Mouse (Mus musculus) forebrain, embryonic 14.5 days (tissue): ENCODE measurements at regions not wholly inside any gene's neighbourhood (a gene's known extent, or its start where the extent isn't known, plus 50 kb on each side); places are given as distances from the start of the nearest gene placed in this dataset.

Source experiments
- ATAC-seq: fragments of 200-750 bp; cut with Nextera tagmentation; 2 replicates; pipeline ENCODE4 v1.8.0; 2017; ENCODE audit warnings: mild to moderate bottlenecking, moderate library complexity
- DNase-seq: peaks from one replicate; pipeline ENCODE4 v3.0.0-alpha.2; 2015; ENCODE audit warnings: low spot score
- H3K27ac ChIP-seq: fragments of 300-500 bp; sonication (generic); 2 replicates; pipeline ENCODE4 v1.5.1; 2014; ENCODE audit warnings: low read depth, mild to moderate bottlenecking, control low read depth, low read length, moderate library complexity
- H3K27me3 ChIP-seq: fragments of 300-500 bp; sonication (generic); replicated peaks from 2 replicates; pipeline ENCODE4 v1.6.1; 2014; ENCODE audit warnings: low read length, control low read depth, mixed read lengths; ENCODE audit not compliant: control insufficient read depth, insufficient read depth
- H3K36me3 ChIP-seq: fragments of 300-500 bp; sonication (generic); 2 replicates; pipeline ENCODE4 v1.6.1; 2014; ENCODE audit warnings: low read length, control low read depth; ENCODE audit not compliant: control insufficient read depth, insufficient read depth
- H3K4me1 ChIP-seq: fragments of 300-500 bp; sonication (generic); 2 replicates; pipeline ENCODE4 v1.6.1; 2014; ENCODE audit warnings: antibody characterized with exemption, low read length, control low read depth; ENCODE audit not compliant: control insufficient read depth, insufficient read depth
- H3K4me2 ChIP-seq: fragments of 300-500 bp; sonication (generic); 2 replicates; pipeline ENCODE4 v1.6.1; 2014; ENCODE audit warnings: mild to moderate bottlenecking, control low read depth, low read length
- H3K4me3 ChIP-seq: fragments of 300-500 bp; sonication (generic); 2 replicates; pipeline ENCODE4 v1.5.1; 2014; ENCODE audit warnings: low read depth, low read length, control low read depth
- H3K9ac ChIP-seq: fragments of 300-500 bp; sonication (generic); 2 replicates; pipeline ENCODE4 v1.6.1; 2014; ENCODE audit warnings: mild to moderate bottlenecking, low read length, control low read depth, moderate library complexity
- H3K9me3 ChIP-seq: fragments of 300-500 bp; sonication (generic); replicated peaks from 2 replicates; pipeline ENCODE4 v1.6.1; 2016; ENCODE audit warnings: low read length, control low read depth, mixed read lengths; ENCODE audit not compliant: control insufficient read depth
- WGBS: fragments of 180-500 bp; shearing (Covaris S2); extraction: QIAGEN DNeasy Blood & Tissue Kit; methylation state at CpG from one replicate; pipeline ENCODE4 v1.1.7; 2014; 5-methylcytosine and 5-hydroxymethylcytosine counted together

GRCm38 (mm10) chr2:17876942-17877341 lies 119.8 kb downstream of the H2al2a start:
- Histone ChIP-seq H3K9me3 (no peaks in the 10 kb centered on the region), H3K36me3 (no peaks in the 10 kb centered on the region), H3K9ac (no peak overlapping the region), H3K4me2 (no peak overlapping the region), H3K27me3 (no peaks in the 10 kb centered on the region), H3K4me1 (peaks cover 5% of the 10 kb centered on the region), H3K4me3 (no peak overlapping the region), H3K27ac (no peak overlapping the region)
- DNase-seq (no peak), ATAC-seq (no peak)
- WGBS: 90% methylated on average over 3 of the region's 3 CpGs

- DNase-seq: no peak
- no peak overlapping the region for H3K4me2 ChIP-seq
- WGBS: 91% methylated on average over 9 of the region's 9 CpGs
- no peak overlapping the region for H3K27ac ChIP-seq
- ATAC-seq: no peak
- H3K9ac ChIP-seq: no peak overlapping the region
- no peaks in the 10 kb centered on the region for H3K27me3 ChIP-seq
- no peaks in the 10 kb centered on the region for H3K9me3 ChIP-seq
- no peaks in the 10 kb centered on the region for H3K36me3 ChIP-seq
- peaks cover 5% of the 10 kb centered on the region for H3K4me1 ChIP-seq
- H3K4me3 ChIP-seq: no peak overlapping the region
Observed at GRCm38 (mm10) chr2:17876155-17876554, 120.6 kb downstream of the H2al2a start.

GRCm38 (mm10) chr2:17870562-17870961 lies 126.2 kb downstream of the H2al2a start:
- H3K27me3 ChIP-seq: no peaks in the 10 kb centered on the region

GRCm38 (mm10) chr2:17868145-17868544 lies 128.6 kb downstream of the H2al2a start:
- WGBS: 12% methylated on average over 9 of the region's 9 CpGs
- no peak for DNase-seq
- no peak overlapping the region for H3K4me2 ChIP-seq

More at GRCm38 (mm10) chr2:17870562-17870961, 126.2 kb downstream of the H2al2a start:
- Histone ChIP-seq H3K4me2 (no peak overlapping the region), H3K36me3 (no peaks in the 10 kb centered on the region), H3K9ac (no peak overlapping the region), H3K4me1 (no peaks in the 10 kb centered on the region), H3K27ac (no peak overlapping the region), H3K4me3 (no peak overlapping the region), H3K9me3 (no peaks in the 10 kb centered on the region)
- ATAC-seq: no peak
- DNase-seq: no peak
- 34% methylated on average over 2 of the region's 2 CpGs for WGBS

GRCm38 (mm10) chr2:17867341-17867740 lies 129.4 kb downstream of the H2al2a start:
- no peak overlapping the region for H3K9ac ChIP-seq
- H3K4me1 ChIP-seq: no peaks in the 10 kb centered on the region
- DNase-seq (no peak), ATAC-seq (no peak)
- no peaks in the 10 kb centered on the region for H3K36me3 ChIP-seq
- H3K9me3 ChIP-seq: no peaks in the 10 kb centered on the region
- H3K4me3 ChIP-seq: no peak overlapping the region
- H3K27me3 ChIP-seq: no peaks in the 10 kb centered on the region
- H3K27ac ChIP-seq: no peak overlapping the region
- 77% methylated on average over 3 of the region's 3 CpGs for WGBS
- H3K4me2 ChIP-seq: no peak overlapping the region

More at GRCm38 (mm10) chr2:17868145-17868544, 128.6 kb downstream of the H2al2a start:
- no peak overlapping the region for H3K27ac ChIP-seq
- no peak overlapping the region for H3K9ac ChIP-seq
- no peak for ATAC-seq
- no peaks in the 10 kb centered on the region for H3K9me3 ChIP-seq
- H3K4me3 ChIP-seq: no peak overlapping the region
- no peaks in the 10 kb centered on the region for H3K36me3 ChIP-seq
- no peaks in the 10 kb centered on the region for H3K27me3 ChIP-seq
- H3K4me1 ChIP-seq: no peaks in the 10 kb centered on the region

- Histone ChIP-seq H3K4me2 (peak overlapping the region; percentile 40), H3K27ac (no peak overlapping the region), H3K9ac (no peak overlapping the region), H3K36me3 (no peaks in the 10 kb centered on the region), H3K4me1 (peaks cover 11% of the 10 kb centered on the region; the same call in 1 of the 2 replicates), H3K9me3 (no peaks in the 10 kb centered on the region), H3K27me3 (no peaks in the 10 kb centered on the region), H3K4me3 (0 out of 2 replicates have a peak overlapping the region, but pooled peaks have one; percentile 5)
- WGBS: 15% methylated on average over 10 of the region's 10 CpGs
- DNase-seq (peak; percentile 52), ATAC-seq (peak; percentile 78)
Observed at GRCm38 (mm10) chr2:17861765-17862495, 130.7 kb upstream of the Nebl start.

GRCm38 (mm10) chr2:17860922-17861559 lies 129.8 kb upstream of the Nebl start:
- Histone ChIP-seq H3K9me3 (no peaks in the 10 kb centered on the region), H3K4me2 (no peak overlapping the region; the same call in 1 of the 2 replicates), H3K27ac (no peak overlapping the region), H3K4me3 (no peak overlapping the region), H3K4me1 (peaks cover 11% of the 10 kb centered on the region; the same call in 1 of the 2 replicates), H3K36me3 (no peaks in the 10 kb centered on the region), H3K9ac (no peak overlapping the region), H3K27me3 (no peaks in the 10 kb centered on the region)
- ATAC-seq (no peak), DNase-seq (peak; percentile 47)
- WGBS: 27% methylated on average over 4 of the region's 4 CpGs

GRCm38 (mm10) chr2:17859234-17859633 lies 128.0 kb upstream of the Nebl start:
- 90% methylated on average over 8 of the region's 8 CpGs for WGBS
- no peak overlapping the region for H3K9ac ChIP-seq
- ATAC-seq (no peak), DNase-seq (no peak)
- H3K4me2 ChIP-seq: no peak overlapping the region
- H3K4me1 ChIP-seq: peaks cover 11% of the 10 kb centered on the region; the same call in 1 of the 2 replicates
- H3K27me3 ChIP-seq: no peaks in the 10 kb centered on the region
- H3K9me3 ChIP-seq: no peaks in the 10 kb centered on the region
- H3K4me3 ChIP-seq: no peak overlapping the region
- H3K27ac ChIP-seq: no peak overlapping the region
- no peaks in the 10 kb centered on the region for H3K36me3 ChIP-seq

GRCm38 (mm10) chr2:17858326-17858725 lies 127.1 kb upstream of the Nebl start:
- Histone ChIP-seq H3K36me3 (no peaks in the 10 kb centered on the region), H3K27me3 (no peaks in the 10 kb centered on the region), H3K4me3 (no peak overlapping the region), H3K27ac (no peak overlapping the region), H3K9ac (no peak overlapping the region), H3K4me1 (peaks cover 19% of the 10 kb centered on the region), H3K9me3 (no peaks in the 10 kb centered on the region), H3K4me2 (no peak overlapping the region)
- ATAC-seq (no peak; the same call in 1 of the 2 replicates), DNase-seq (peak; percentile 33)
- WGBS: 57% methylated on average over 8 of the region's 8 CpGs
